Mouse (Mus musculus): Measurements from ENCODE around the gene Kcnn3. TPM values are rescaled to one million over a fixed set of nuclear protein-coding genes. Genes with fewer than 3 reads are reported as not detected.
A peak's percentile ranks its signal among the peaks of the same experiment; 100 is the strongest.

The Kcnn3 gene
- total and polyA plus RNA-seq, 2 experiments from 2014 or later: 7.3 to 23.3 TPM

DNA sequence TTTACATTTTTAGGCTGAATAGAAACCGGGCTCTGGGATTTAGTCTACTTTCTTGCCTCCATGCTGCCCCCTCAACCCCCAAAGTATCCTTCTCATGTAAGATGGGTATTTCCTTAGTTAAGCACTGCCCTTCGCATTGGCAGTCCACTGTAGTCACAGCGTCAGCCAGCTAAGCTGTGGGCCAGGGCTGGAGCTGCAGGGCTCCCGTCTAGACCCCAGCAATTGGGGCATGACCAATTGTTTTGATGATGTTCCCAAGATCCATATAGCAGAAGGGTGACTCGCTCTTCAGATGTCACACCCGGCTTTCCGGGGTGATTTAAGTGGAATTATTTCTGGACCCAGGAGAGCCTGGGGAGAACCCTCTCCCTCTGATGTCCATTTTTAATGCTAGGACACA, 129.9 kb downstream of the Kcnn3 start:
- no peak for ATAC-seq (ENCODE audit: low FRiP score)
- no peak for TF ChIP-seq CTCF (IDR thresholded peaks at IDR 0.05)
- peaks cover 29% of the 10 kb centered on the region for H3K4me1 ChIP-seq (ENCODE audit: insufficient read depth, low read length)
- no peaks in the 10 kb centered on the region for H3K9me3 ChIP-seq (ENCODE audit: low read length)
- WGBS: 54% methylated on average over 7 of the region's 7 CpGs
- H3K27me3 ChIP-seq (ENCODE audit: insufficient read depth, low read length): no peaks in the 10 kb centered on the region
- H3K9ac ChIP-seq (replicated peaks; ENCODE audit: low read length, poor library complexity, severe bottlenecking): no peak overlapping the region
- no peak overlapping the region for H3K4me3 ChIP-seq (ENCODE audit: low read depth, low read length)
- no peak overlapping the region for H3K4me2 ChIP-seq (ENCODE audit: low read depth, low read length, poor library complexity, severe bottlenecking)
- H3K27ac ChIP-seq (ENCODE audit: low read depth, low read length): no peak overlapping the region
- DNase-seq (ENCODE audit: low spot score): no peak
- no peaks in the 10 kb centered on the region for H3K36me3 ChIP-seq (ENCODE audit: insufficient read depth, low read length)

DNA sequence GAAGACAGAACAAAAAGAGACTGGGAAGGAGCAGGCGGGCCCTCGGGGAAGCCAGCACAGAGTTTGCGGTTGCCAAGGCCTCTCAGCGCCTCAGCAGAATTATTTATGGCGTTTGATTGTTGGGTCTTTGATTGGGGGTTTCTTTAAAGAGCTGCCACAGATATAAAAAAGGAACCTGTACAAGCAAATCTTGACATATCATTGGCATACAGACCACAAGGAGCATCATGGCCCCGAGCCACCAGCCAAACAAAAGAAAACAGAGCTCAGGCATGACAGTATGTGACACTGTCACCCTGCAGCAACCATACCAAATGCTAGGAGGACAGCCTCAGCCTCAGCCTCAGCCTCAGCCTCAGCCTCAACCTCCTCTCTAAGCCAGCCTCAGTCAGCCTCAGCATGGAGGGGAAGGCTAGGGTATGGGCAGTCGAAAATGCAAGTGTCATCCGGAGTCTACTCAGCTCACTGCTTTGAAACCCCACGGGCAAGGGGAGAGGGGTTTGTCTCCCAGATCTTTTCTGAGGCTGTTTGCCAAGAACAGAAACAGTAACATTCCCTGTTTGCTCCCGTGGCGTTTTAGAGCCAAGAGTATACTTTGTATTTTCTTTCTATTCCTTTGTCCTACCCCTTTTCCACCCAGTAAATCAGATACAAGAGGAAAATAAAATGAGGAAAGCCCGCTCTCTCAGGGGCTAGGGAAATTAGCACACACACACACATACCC, 133.4 kb downstream of the Kcnn3 start:
- peak; percentile 66 for DNase-seq (ENCODE audit: low spot score)
- H3K4me3 ChIP-seq (ENCODE audit: low read depth, low read length): no peak overlapping the region
- H3K27ac ChIP-seq (ENCODE audit: low read depth, low read length): peak overlapping the region; percentile 69
- no peak for TF ChIP-seq CTCF (IDR thresholded peaks at IDR 0.05)
- H3K36me3 ChIP-seq (ENCODE audit: insufficient read depth, low read length): peaks cover 7% of the 10 kb centered on the region; the same call in 1 of the 2 replicates
- 26% methylated on average over 12 of the region's 12 CpGs for WGBS
- no peaks in the 10 kb centered on the region for H3K27me3 ChIP-seq (ENCODE audit: insufficient read depth, low read length)
- H3K9me3 ChIP-seq (ENCODE audit: low read length): no peaks in the 10 kb centered on the region
- H3K9ac ChIP-seq (replicated peaks; ENCODE audit: low read length, poor library complexity, severe bottlenecking): 0 out of 2 replicates have a peak overlapping the region, but pooled peaks have one; percentile 13
- ATAC-seq (ENCODE audit: low FRiP score): no peak
- H3K4me2 ChIP-seq (ENCODE audit: low read depth, low read length, poor library complexity, severe bottlenecking): no peak overlapping the region
- H3K4me1 ChIP-seq (ENCODE audit: insufficient read depth, low read length): peaks cover 7% of the 10 kb centered on the region; the same call in 1 of the 2 replicates

DNA sequence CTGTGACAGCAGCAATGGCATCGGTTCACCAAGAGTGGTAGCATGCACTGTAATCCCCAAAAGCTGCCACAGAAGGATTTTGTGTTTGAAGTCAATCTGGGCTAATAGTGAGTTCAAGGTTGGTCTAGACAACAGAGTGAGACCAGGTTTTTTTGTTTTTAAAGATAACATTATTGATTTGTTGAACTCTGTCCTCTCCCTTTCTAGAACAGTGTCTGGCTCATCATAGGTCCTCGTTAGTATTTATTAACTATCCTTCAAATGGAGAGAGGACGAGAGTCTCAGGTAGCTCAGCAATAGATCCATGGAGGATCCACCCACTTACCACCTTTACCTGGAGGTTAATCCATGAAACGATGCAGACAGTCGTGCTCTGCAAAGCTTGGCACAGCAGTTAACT, 137.1 kb downstream of the Kcnn3 start:
- peaks cover 10% of the 10 kb centered on the region for H3K36me3 ChIP-seq (ENCODE audit: insufficient read depth, low read length)
- no peak overlapping the region for H3K4me3 ChIP-seq (ENCODE audit: low read depth, low read length)
- no peaks in the 10 kb centered on the region for H3K9me3 ChIP-seq (ENCODE audit: low read length)
- no peak for DNase-seq (ENCODE audit: low spot score)
- no peak for ATAC-seq (ENCODE audit: low FRiP score)
- WGBS: 84% methylated on average over 5 of the region's 5 CpGs
- peaks cover 12% of the 10 kb centered on the region for H3K4me1 ChIP-seq (ENCODE audit: insufficient read depth, low read length)
- no peaks in the 10 kb centered on the region for H3K27me3 ChIP-seq (ENCODE audit: insufficient read depth, low read length)
- TF ChIP-seq CTCF (IDR thresholded peaks at IDR 0.05): no peak
- H3K27ac ChIP-seq (ENCODE audit: low read depth, low read length): no peak overlapping the region
- no peak overlapping the region for H3K4me2 ChIP-seq (ENCODE audit: low read depth, low read length, poor library complexity, severe bottlenecking)
- no peak overlapping the region for H3K9ac ChIP-seq (replicated peaks; ENCODE audit: low read length, poor library complexity, severe bottlenecking)

DNA sequence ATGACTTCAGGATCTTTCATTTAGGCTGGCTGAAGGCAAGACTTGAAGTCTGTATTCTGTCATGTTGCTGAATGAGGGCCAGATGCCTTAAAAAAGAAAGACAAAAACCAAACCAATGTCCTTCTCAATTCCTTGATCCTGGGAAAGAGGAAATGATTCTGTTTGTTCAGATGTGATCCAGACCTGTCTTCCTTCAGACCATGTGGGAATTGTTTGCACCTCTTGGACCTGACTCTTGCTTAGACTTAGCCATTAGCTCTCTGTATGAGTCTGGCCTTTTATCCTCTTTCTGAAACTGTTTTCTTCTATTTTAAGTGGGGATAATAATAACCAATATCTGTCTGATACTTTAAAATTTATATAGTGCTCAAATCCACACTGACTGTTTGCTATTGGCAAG, 138.5 kb downstream of the Kcnn3 start:
- TF ChIP-seq CTCF (IDR thresholded peaks at IDR 0.05): no peak
- Histone ChIP-seq H3K4me3 (ENCODE audit: low read depth, low read length) (no peak overlapping the region), H3K27ac (ENCODE audit: low read depth, low read length) (no peak overlapping the region)

DNA sequence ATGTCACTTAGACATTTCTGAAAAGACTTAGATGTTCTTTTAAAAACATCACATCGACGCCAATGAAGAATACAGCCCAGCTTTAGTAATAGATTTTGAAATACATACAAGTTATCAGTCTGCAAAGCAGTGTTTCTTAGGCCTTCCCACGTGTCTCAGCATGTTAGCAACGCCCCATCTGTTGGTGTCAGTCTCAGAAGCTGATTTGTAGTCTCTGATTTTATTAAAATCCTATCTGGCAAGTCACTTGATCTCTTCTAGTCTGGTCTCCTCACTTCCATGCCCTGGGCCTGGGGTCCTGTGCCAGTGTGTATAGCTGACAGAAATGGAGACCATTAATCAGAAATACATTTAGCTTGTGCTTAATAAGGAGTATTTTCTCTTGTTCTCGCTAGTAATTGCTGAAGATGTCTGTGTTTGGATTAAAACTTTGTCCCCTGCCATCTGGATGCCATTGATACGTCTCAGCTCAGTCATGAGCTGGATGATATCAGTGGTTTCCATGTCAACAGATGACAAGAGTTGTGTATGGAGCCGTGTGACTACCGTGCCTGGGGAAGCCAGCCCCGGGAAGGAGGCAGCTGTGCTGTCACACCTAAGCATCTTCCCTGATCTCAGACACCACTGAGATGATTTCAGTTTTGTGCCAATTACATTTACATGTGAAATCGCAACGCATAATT, 140.1 kb downstream of the Kcnn3 start:
- no peak overlapping the region for H3K4me3 ChIP-seq (ENCODE audit: low read depth, low read length)
- H3K27ac ChIP-seq (ENCODE audit: low read depth, low read length): 0 out of 2 replicates have a peak overlapping the region, but pooled peaks have one; percentile 38
- no peak overlapping the region for H3K4me2 ChIP-seq (ENCODE audit: low read depth, low read length, poor library complexity, severe bottlenecking)
- no peaks in the 10 kb centered on the region for H3K9me3 ChIP-seq (ENCODE audit: low read length)
- WGBS: 41% methylated on average over 11 of the region's 11 CpGs
- H3K36me3 ChIP-seq (ENCODE audit: insufficient read depth, low read length): peaks cover 10% of the 10 kb centered on the region
- no peak for TF ChIP-seq CTCF (IDR thresholded peaks at IDR 0.05)
- ATAC-seq (ENCODE audit: low FRiP score) (no peak), DNase-seq (ENCODE audit: low spot score) (peak; percentile 48)
- H3K4me1 ChIP-seq (ENCODE audit: insufficient read depth, low read length): peaks cover 8% of the 10 kb centered on the region; the same call in 1 of the 2 replicates
- no peaks in the 10 kb centered on the region for H3K27me3 ChIP-seq (ENCODE audit: insufficient read depth, low read length)
- no peak overlapping the region for H3K9ac ChIP-seq (replicated peaks; ENCODE audit: low read length, poor library complexity, severe bottlenecking)

More for the DNA sequence above, 138.5 kb downstream of the Kcnn3 start:
- no peaks in the 10 kb centered on the region for H3K9me3 ChIP-seq (ENCODE audit: low read length)
- no peak overlapping the region for H3K9ac ChIP-seq (replicated peaks; ENCODE audit: low read length, poor library complexity, severe bottlenecking)
- H3K27me3 ChIP-seq (ENCODE audit: insufficient read depth, low read length): no peaks in the 10 kb centered on the region
- DNase-seq (ENCODE audit: low spot score) (no peak), ATAC-seq (ENCODE audit: low FRiP score) (no peak)
- H3K4me2 ChIP-seq (ENCODE audit: low read depth, low read length, poor library complexity, severe bottlenecking): no peak overlapping the region
- peaks cover 10% of the 10 kb centered on the region for H3K36me3 ChIP-seq (ENCODE audit: insufficient read depth, low read length)
- peaks cover 8% of the 10 kb centered on the region for H3K4me1 ChIP-seq (ENCODE audit: insufficient read depth, low read length)

DNA sequence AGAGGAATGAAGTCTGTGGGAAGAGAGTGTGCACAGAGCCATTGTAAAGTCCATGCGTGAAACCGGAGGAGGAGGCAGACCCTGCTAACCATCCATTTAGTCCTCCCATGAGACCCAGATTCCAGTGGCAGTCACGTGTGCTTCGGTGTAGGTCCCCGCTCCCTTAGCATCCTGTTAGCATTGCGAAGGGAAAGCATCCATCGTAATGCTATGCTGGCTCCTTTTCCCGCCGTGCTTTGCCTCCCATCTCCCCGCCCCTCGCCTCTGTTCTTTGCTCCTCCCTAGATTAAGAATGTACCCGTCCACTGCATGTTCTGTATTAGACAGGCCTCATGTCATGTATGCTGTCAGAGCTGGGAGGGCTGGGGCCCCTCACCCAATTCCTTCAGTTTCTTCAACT, 144.8 kb downstream of the Kcnn3 start:
- H3K27ac ChIP-seq (ENCODE audit: low read depth, low read length): no peak overlapping the region
- H3K27me3 ChIP-seq (ENCODE audit: insufficient read depth, low read length): no peaks in the 10 kb centered on the region
- H3K9ac ChIP-seq (replicated peaks; ENCODE audit: low read length, poor library complexity, severe bottlenecking): no peak overlapping the region
- H3K4me2 ChIP-seq (ENCODE audit: low read depth, low read length, poor library complexity, severe bottlenecking): no peak overlapping the region
- no peak overlapping the region for H3K4me3 ChIP-seq (ENCODE audit: low read depth, low read length)
- no peaks in the 10 kb centered on the region for H3K9me3 ChIP-seq (ENCODE audit: low read length)
- no peak for DNase-seq (ENCODE audit: low spot score)
- no peak for TF ChIP-seq CTCF (IDR thresholded peaks at IDR 0.05)
- no peak for ATAC-seq (ENCODE audit: low FRiP score)
- peaks cover 8% of the 10 kb centered on the region for H3K36me3 ChIP-seq (ENCODE audit: insufficient read depth, low read length)
- peaks cover 5% of the 10 kb centered on the region; the same call in 1 of the 2 replicates for H3K4me1 ChIP-seq (ENCODE audit: insufficient read depth, low read length)
- WGBS: 66% methylated on average over 12 of the region's 12 CpGs
